Mouse (Mus musculus) heart, embryonic 11.5 days (tissue): ENCODE results near the gene Plin5. TPM values are rescaled to one million over a fixed set of nuclear protein-coding genes. Genes with fewer than 3 reads are reported as not detected.

Experiments
- ATAC-seq: fragments of 200-750 bp; cut with Nextera tagmentation; replicated peaks from 2 replicates; pipeline ENCODE4 v1.8.0; 2017; ENCODE audit warnings: moderate library complexity; ENCODE audit not compliant: insufficient number of reproducible peaks, low FRiP score, low TSS enrichment
- H3K27ac ChIP-seq: fragments of 300-500 bp; sonication (generic); 2 replicates; pipeline ENCODE4 v1.5.1; 2014; ENCODE audit warnings: mild to moderate bottlenecking, low read depth, low read length
- H3K27me3 ChIP-seq: fragments of 300-500 bp; sonication (generic); 2 replicates; pipeline ENCODE4 v1.6.1; 2014; ENCODE audit warnings: mild to moderate bottlenecking, low read length, mixed read lengths; ENCODE audit not compliant: control insufficient read depth, insufficient read depth
- H3K36me3 ChIP-seq: fragments of 300-500 bp; sonication (generic); 2 replicates; pipeline ENCODE4 v1.6.1; 2014; ENCODE audit warnings: mild to moderate bottlenecking, low read length, moderate library complexity, mixed read lengths; ENCODE audit not compliant: control insufficient read depth, insufficient read depth
- H3K4me1 ChIP-seq: fragments of 300-500 bp; sonication (generic); 2 replicates; pipeline ENCODE4 v1.6.1; 2014; ENCODE audit warnings: low read length; ENCODE audit not compliant: control insufficient read depth, insufficient read depth
- H3K4me2 ChIP-seq: fragments of 300-500 bp; sonication (generic); 2 replicates; pipeline ENCODE4 v1.6.1; 2014; ENCODE audit warnings: mild to moderate bottlenecking, moderate library complexity
- H3K4me3 ChIP-seq: fragments of 300-500 bp; sonication (generic); 2 replicates; pipeline ENCODE4 v1.5.1; 2014; ENCODE audit warnings: low read depth, low read length
- H3K9ac ChIP-seq: fragments of 300-500 bp; sonication (generic); 2 replicates; pipeline ENCODE4 v1.6.1; 2014; ENCODE audit warnings: mild to moderate bottlenecking, low read depth, low read length, moderate library complexity
- H3K9me3 ChIP-seq: fragments of 300-500 bp; sonication (generic); replicated peaks from 2 replicates; pipeline ENCODE4 v1.6.1; 2016; ENCODE audit warnings: low read length; ENCODE audit not compliant: control insufficient read depth
- WGBS: fragments of 180-500 bp; shearing (Covaris S2); extraction: QIAGEN DNeasy Blood & Tissue Kit; methylation state at CpG from one replicate; pipeline ENCODE4 v1.1.7; 2014; ENCODE audit not compliant: insufficient replicate concordance; 5-methylcytosine and 5-hydroxymethylcytosine counted together
- polyA plus RNA-seq: library from polyadenylated mRNA; unstranded; fragments of >200 nt; fragmentation: Nextera tagmentation; extraction: Ambion mirVana; gene quantifications from 2 replicates; pipeline ENCODE4 v1.2.1, GENCODE M21; 2014

Gene Plin5
- polyA plus RNA-seq, 1 experiment from 2014 or later = 0.33 TPM

- Histone ChIP-seq H3K27ac (no peak overlapping the region), H3K9me3 (0 out of 2 replicates have a peak, but pooled peaks cover 5% of the 10 kb centered on the region), H3K4me3 (no peak overlapping the region), H3K27me3 (peaks cover 24% of the 10 kb centered on the region), H3K36me3 (no peaks in the 10 kb centered on the region), H3K4me2 (no peak overlapping the region), H3K9ac (no peak overlapping the region), H3K4me1 (peaks cover 3% of the 10 kb centered on the region; the same call in 1 of the 2 replicates)
- no peak for ATAC-seq
- 81% methylated on average over 15 of the region's 15 CpGs for WGBS
These were observed 10.8 kb upstream of the Plin5 start for GRCm38 (mm10) chr17:56128246-56128645.

GRCm38 (mm10) chr17:56126175-56126574, 8.8 kb upstream of the Plin5 start:
- no peak overlapping the region for H3K9ac ChIP-seq
- no peak for ATAC-seq
- 61% methylated on average over 11 of the region's 11 CpGs for WGBS
- H3K27me3 ChIP-seq = peaks cover 44% of the 10 kb centered on the region
- no peaks in the 10 kb centered on the region for H3K36me3 ChIP-seq
- no peak overlapping the region for H3K27ac ChIP-seq
- H3K4me1 ChIP-seq = peaks cover 3% of the 10 kb centered on the region; the same call in 1 of the 2 replicates
- no peak overlapping the region for H3K4me3 ChIP-seq
- H3K9me3 ChIP-seq = peaks cover 14% of the 10 kb centered on the region; the same call in 1 of the 2 replicates
- H3K4me2 ChIP-seq = no peak overlapping the region

- Histone ChIP-seq H3K9me3 (peaks cover 11% of the 10 kb centered on the region; the same call in 1 of the 2 replicates), H3K4me1 (peaks cover 7% of the 10 kb centered on the region), H3K4me3 (no peak overlapping the region), H3K36me3 (no peaks in the 10 kb centered on the region), H3K27me3 (peaks cover 53% of the 10 kb centered on the region), H3K27ac (no peak overlapping the region), H3K4me2 (no peak overlapping the region), H3K9ac (no peak overlapping the region)
- WGBS = 72% methylated on average over 4 of the region's 4 CpGs
- no peak for ATAC-seq
These were observed 7.9 kb upstream of the Plin5 start for GRCm38 (mm10) chr17:56125276-56125630.

- peak overlapping the region; percentile 59; the same call in 1 of the 2 replicates for H3K9ac ChIP-seq
- no peaks in the 10 kb centered on the region for H3K36me3 ChIP-seq
- ATAC-seq = no peak
- peak overlapping the region; percentile 81 for H3K4me2 ChIP-seq
- peaks cover 11% of the 10 kb centered on the region; the same call in 1 of the 2 replicates for H3K9me3 ChIP-seq
- peaks cover 13% of the 10 kb centered on the region for H3K4me1 ChIP-seq
- 5% methylated on average over 53 of the region's 59 CpGs for WGBS
- H3K27ac ChIP-seq = no peak overlapping the region
- peak overlapping the region; percentile 47 for H3K4me3 ChIP-seq
- H3K27me3 ChIP-seq = peaks cover 60% of the 10 kb centered on the region
These were observed 7.2 kb upstream of the Plin5 start for GRCm38 (mm10) chr17:56124377-56125275.

GRCm38 (mm10) chr17:56123681-56124340, 6.4 kb upstream of the Plin5 start:
- 31% methylated on average over 59 of the region's 59 CpGs for WGBS
- H3K27me3 ChIP-seq = peaks cover 68% of the 10 kb centered on the region

GRCm38 (mm10) chr17:56123161-56123560, 5.8 kb upstream of the Plin5 start:
- peaks cover 11% of the 10 kb centered on the region; the same call in 1 of the 2 replicates for H3K9me3 ChIP-seq
- H3K4me3 ChIP-seq = no peak overlapping the region
- H3K27ac ChIP-seq = no peak overlapping the region
- H3K4me2 ChIP-seq = no peak overlapping the region
- peaks cover 18% of the 10 kb centered on the region for H3K4me1 ChIP-seq
- WGBS = 79% methylated on average over 12 of the region's 12 CpGs
- no peak for ATAC-seq
- no peaks in the 10 kb centered on the region for H3K36me3 ChIP-seq
- no peak overlapping the region for H3K9ac ChIP-seq
- peaks cover 74% of the 10 kb centered on the region for H3K27me3 ChIP-seq

More at GRCm38 (mm10) chr17:56123681-56124340, 6.4 kb upstream of the Plin5 start:
- Histone ChIP-seq H3K9me3 (peaks cover 11% of the 10 kb centered on the region; the same call in 1 of the 2 replicates), H3K27ac (no peak overlapping the region), H3K9ac (peak overlapping the region; percentile 59; the same call in 1 of the 2 replicates), H3K4me3 (peak overlapping the region; percentile 47), H3K36me3 (no peaks in the 10 kb centered on the region), H3K4me2 (peak overlapping the region; percentile 81), H3K4me1 (peaks cover 18% of the 10 kb centered on the region)
- ATAC-seq = no peak

GRCm38 (mm10) chr17:56121826-56122225, 4.4 kb upstream of the Plin5 start, which contains the start of gene Lrg1:
Gene Lrg1, minus strand, starts transcription at chr17:56122001.
- WGBS = 65% methylated on average over 2 of the region's 2 CpGs
- H3K27ac ChIP-seq = no peak within 1 kb of the TSS
- H3K4me2 ChIP-seq = peak within 1 kb of the TSS; percentile 57; the same call in 1 of the 2 replicates
- no peaks in the 10 kb centered on the region for H3K36me3 ChIP-seq
- ATAC-seq = no peak
- H3K4me3 ChIP-seq = no peak within 1 kb of the TSS
- peaks cover 11% of the 10 kb centered on the region; the same call in 1 of the 2 replicates for H3K9me3 ChIP-seq
- H3K4me1 ChIP-seq = peaks cover 23% of the 10 kb centered on the region
- no peak within 1 kb of the TSS for H3K9ac ChIP-seq
- H3K27me3 ChIP-seq = peaks cover 80% of the 10 kb centered on the region

- peaks cover 11% of the 10 kb centered on the region; the same call in 1 of the 2 replicates for H3K9me3 ChIP-seq
- WGBS = 6% methylated on average over 66 of the region's 66 CpGs
- peak overlapping the region; percentile 57 for H3K4me2 ChIP-seq
- peaks cover 88% of the 10 kb centered on the region for H3K27me3 ChIP-seq
- H3K4me1 ChIP-seq = peaks cover 23% of the 10 kb centered on the region
- no peak overlapping the region for H3K9ac ChIP-seq
- H3K36me3 ChIP-seq = no peaks in the 10 kb centered on the region
- peak overlapping the region; percentile 31 for H3K4me3 ChIP-seq
- no peak overlapping the region for H3K27ac ChIP-seq
- ATAC-seq = no peak
These were observed 2.8 kb upstream of the Plin5 start for GRCm38 (mm10) chr17:56119981-56120880.
